Mouse (Mus musculus) cerebellum, adult 2 months (tissue): ENCODE data around the gene Stim2. TPM values are rescaled to one million over a fixed set of nuclear protein-coding genes. Genes with fewer than 3 reads are reported as not detected.

Experiments used
- DNase-seq, 2 experiments: peaks; one replicate each; pipeline ENCODE4 v3.0.0; 2021
- H3K27ac ChIP-seq: fragments of 200-500 bp; 2 replicates; pipeline ENCODE4 v1.5.1; 2012; ENCODE audit warnings: low read length, control low read depth, inconsistent platforms; ENCODE audit not compliant: insufficient read depth
- H3K27me3 ChIP-seq: fragments of 200-500 bp; 2 replicates; pipeline ENCODE4 v1.6.1; 2012; ENCODE audit warnings: inconsistent platforms, mild to moderate bottlenecking, low read length, moderate library complexity; ENCODE audit not compliant: control insufficient read depth, insufficient read depth
- H3K4me1 ChIP-seq: fragments of 200-500 bp; 2 replicates; pipeline ENCODE4 v1.6.1; 2011; ENCODE audit warnings: low read length; ENCODE audit not compliant: control insufficient read depth, insufficient read depth
- H3K4me3 ChIP-seq: fragments of 200-500 bp; replicated peaks from 2 replicates; pipeline ENCODE3; 2011; ENCODE audit warnings: mild to moderate bottlenecking, low read depth, low read length, control low read depth; ENCODE audit not compliant: insufficient read depth
- CTCF ChIP-seq: fragments of 200-500 bp; IDR thresholded peaks from 2 replicates; pipeline ENCODE4 v1.5.1; 2011; ENCODE audit warnings: low read depth, mild to moderate bottlenecking, control low read depth, low read length, moderate library complexity, borderline replicate concordance; ENCODE audit not compliant: insufficient read depth
- POLR2A ChIP-seq: fragments of 200-500 bp; IDR thresholded peaks from 2 replicates; pipeline ENCODE4 v1.6.1; 2011; ENCODE audit warnings: low read length, control low read depth, borderline replicate concordance; ENCODE audit not compliant: insufficient read depth
- WGBS: fragments of 180-500 bp; shearing (Covaris S2); methylation state at CpG from one replicate; pipeline ENCODE4 v1.1.7; 2018; 5-methylcytosine and 5-hydroxymethylcytosine counted together
- polyA plus RNA-seq: library from polyadenylated mRNA; depleted of rRNA; stranded (reverse); fragments of >200 nt; gene quantifications from 2 replicates; pipeline ENCODE4 v1.2.3, GENCODE M21; 2012; rRNA removed

The Stim2 gene
- polyA plus RNA-seq, 1 experiment = 28.2 TPM

DNA sequence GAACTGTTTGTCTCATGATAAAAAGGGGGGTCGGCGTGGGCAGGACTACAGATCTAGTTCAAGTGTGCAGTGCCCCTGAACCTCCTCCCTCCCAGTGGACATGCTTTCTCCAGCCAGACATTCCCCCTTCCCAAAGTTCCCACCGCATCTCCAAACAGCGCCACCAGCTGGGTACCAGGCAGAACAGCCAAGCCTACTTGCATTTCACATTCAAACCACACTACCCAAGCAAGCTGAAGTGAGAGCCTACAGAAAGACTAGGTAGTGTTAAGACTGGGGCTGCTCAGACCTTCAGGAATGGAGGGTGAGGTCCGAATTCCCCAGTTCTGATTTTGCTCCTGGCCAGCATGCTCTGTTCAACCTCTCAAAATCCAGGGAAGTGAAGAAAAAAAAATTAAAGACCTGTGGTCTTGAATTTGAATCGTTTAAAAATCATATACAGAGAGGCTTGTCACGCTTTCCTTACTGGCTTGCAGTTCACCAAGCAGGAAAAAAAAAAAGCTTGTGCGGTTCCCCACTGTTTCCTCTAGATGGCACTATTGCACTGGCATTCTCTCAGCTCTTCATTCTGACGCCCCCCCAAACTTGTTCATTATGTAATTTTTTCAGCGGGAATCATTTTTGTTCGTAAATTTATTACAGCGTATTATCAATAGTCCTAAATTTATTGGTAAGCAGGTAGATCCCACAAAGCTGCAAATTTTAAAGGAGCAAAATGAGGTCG lies 156.4 kb downstream of the Stim2 start:
- 17% methylated on average over 13 of the region's 13 CpGs for WGBS
- no peaks in the 10 kb centered on the region; the same call in 1 of the 2 replicates for H3K4me1 ChIP-seq
- TF ChIP-seq POLR2A = no peak
- TF ChIP-seq CTCF = peak; percentile 55; the same call in 1 of the 2 replicates
- no peak overlapping the region for H3K27ac ChIP-seq
- H3K27me3 ChIP-seq = no peaks in the 10 kb centered on the region
- DNase-seq = peak; percentile 27 to 39
- H3K4me3 ChIP-seq = peak overlapping the region; percentile 43

DNA sequence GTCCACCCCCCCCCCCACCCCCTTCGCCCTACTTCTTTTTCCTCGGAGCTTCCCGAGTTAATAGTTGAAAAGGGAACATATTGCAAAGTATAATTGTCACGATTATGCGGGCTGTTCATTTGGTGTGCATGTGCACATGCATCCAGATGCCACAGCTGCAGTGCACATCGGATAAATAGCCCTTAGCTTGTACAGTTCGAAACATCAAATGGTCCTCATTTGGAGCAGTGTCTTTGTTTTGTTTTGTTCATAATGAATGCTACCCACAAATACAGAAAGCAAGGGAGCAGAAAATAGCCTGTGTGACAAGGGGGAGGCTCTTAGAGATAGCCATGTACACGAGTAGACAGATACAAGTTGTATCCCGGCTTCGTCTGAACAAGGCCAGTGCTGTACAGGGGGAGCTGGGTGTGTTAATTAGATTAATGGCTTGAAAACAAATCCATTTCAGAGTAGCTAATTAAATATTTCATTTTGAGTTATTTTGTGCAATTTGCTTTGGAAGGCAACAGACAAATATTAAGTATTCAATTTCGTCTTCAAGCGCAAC lies 157.0 kb downstream of the Stim2 start:
- H3K27ac ChIP-seq = no peak overlapping the region
- H3K27me3 ChIP-seq = no peaks in the 10 kb centered on the region
- peak overlapping the region; percentile 43 for H3K4me3 ChIP-seq
- H3K4me1 ChIP-seq = no peaks in the 10 kb centered on the region; the same call in 1 of the 2 replicates
- no peak for DNase-seq
- TF ChIP-seq POLR2A (no peak), CTCF (no peak)
- WGBS = 42% methylated on average over 12 of the region's 12 CpGs

DNA sequence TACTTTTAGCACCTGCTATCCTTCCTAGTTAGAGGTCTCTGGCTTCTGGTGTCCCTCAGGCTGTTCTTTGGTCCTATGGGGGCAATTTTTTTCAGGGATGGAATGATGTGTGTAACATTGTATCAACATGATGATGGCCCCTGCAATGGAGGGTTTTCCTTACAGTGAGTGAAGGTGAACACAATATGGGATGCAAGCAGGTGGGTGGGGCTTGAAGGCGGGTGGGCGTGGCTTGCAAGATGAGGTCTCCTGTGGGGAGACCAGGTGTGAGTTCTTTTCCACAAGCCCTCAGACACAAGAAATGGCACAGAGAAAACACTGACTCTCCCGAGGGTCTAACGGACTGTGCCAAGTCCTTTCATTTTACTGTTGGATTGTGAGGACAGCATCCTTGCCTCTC lies 157.6 kb downstream of the Stim2 start:
- no peaks in the 10 kb centered on the region; the same call in 1 of the 2 replicates for H3K4me1 ChIP-seq
- H3K4me3 ChIP-seq = no peak overlapping the region
- H3K27me3 ChIP-seq = no peaks in the 10 kb centered on the region
- no peak overlapping the region for H3K27ac ChIP-seq
- 78% methylated on average over 4 of the region's 4 CpGs for WGBS
- DNase-seq = no peak
- TF ChIP-seq POLR2A = no peak
- TF ChIP-seq CTCF = no peak

DNA sequence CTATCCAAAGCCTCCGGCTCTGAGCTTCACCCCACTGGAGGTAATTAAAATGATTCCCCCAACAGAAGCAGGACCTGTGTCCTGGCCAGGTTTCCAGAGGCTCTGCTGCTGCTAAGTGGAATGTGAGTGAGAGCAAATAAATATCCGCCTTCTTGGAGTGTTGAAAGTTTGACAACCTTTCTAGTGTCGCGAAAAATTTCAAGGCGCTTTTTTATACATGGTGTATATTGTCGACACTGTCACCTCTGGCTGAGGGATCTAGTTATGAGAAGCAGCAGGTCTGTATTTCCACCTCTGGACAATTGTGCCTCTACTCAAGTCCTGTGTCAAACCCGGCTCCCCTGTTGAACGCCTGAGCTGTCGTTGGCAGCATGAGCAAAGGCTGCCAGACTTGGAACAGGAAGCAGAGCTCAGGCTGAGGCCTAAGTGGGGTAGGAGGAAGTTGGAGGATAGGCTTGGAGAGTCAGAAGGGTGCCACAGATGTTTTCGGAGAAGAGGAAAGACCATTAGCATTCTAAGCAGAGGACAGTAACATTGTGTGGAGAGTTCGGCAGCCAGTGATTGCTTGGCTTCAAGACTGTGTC lies 158.7 kb downstream of the Stim2 start:
- WGBS = 74% methylated on average over 11 of the region's 11 CpGs
- Histone ChIP-seq H3K4me1 (no peaks in the 10 kb centered on the region; the same call in 1 of the 2 replicates), H3K27me3 (no peaks in the 10 kb centered on the region), H3K27ac (no peak overlapping the region), H3K4me3 (no peak overlapping the region)
- TF ChIP-seq CTCF = no peak
- no peak for TF ChIP-seq POLR2A
- DNase-seq = no peak

DNA sequence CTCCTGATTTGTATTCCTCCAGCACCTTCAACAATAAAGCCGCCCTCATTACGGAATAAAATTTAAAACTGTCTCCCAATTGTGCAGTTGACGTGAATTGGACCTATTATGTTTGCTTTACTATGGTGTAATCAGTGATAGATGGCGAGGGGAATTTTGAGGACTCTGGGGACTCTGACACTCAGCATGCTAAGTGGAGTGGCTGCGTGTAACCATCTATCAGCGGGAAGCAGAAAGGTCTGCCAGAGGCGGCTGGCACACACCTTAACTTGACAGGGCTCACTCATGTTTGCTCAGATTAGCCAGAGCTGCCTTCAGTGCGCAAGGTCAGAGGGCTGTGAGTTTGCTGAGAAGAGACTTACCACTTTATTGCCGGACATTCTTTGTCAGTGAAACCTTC lies 159.9 kb downstream of the Stim2 start:
- TF ChIP-seq CTCF = no peak
- H3K4me1 ChIP-seq = no peaks in the 10 kb centered on the region; the same call in 1 of the 2 replicates
- DNase-seq = no peak
- H3K4me3 ChIP-seq = no peak overlapping the region
- H3K27ac ChIP-seq = no peak overlapping the region
- 63% methylated on average over 9 of the region's 9 CpGs for WGBS
- H3K27me3 ChIP-seq = no peaks in the 10 kb centered on the region

DNA sequence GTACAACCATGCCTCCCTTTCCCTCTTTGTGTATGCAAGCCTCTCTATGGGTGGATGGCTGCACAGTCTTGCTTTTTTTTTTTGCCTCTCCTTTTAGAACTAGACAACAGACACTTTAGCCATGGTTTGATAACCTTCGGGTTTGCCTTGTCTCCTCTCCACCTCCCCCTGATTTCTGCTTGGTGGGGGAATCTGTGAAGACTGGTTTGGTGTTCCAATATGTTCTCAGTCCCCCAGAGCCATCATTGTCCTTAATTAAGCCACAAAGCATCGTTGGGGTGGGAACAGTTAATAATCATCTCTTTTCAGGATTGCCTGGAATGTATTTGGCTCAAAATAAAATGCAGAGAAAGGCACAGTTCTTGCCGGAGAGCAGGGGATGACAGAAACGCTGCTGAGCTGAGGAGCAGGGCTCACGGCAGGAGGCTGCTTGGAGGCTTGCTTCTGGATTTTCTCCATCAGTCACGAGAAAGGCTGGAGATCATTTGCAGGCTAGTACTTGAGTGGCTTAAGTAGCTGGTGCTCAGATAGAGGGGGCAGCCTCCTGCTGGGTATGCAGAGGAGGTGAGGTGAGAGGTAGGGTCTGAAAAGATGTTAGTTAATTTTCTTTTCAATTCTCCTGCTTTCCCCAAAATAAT lies 161.0 kb downstream of the Stim2 start:
- H3K4me1 ChIP-seq = no peaks in the 10 kb centered on the region; the same call in 1 of the 2 replicates
- DNase-seq = no peak
- no peak for TF ChIP-seq POLR2A
- TF ChIP-seq CTCF = no peak
- no peaks in the 10 kb centered on the region for H3K27me3 ChIP-seq
- WGBS = 5% methylated on average over 6 of the region's 6 CpGs
- H3K27ac ChIP-seq = no peak overlapping the region
- no peak overlapping the region for H3K4me3 ChIP-seq

DNA sequence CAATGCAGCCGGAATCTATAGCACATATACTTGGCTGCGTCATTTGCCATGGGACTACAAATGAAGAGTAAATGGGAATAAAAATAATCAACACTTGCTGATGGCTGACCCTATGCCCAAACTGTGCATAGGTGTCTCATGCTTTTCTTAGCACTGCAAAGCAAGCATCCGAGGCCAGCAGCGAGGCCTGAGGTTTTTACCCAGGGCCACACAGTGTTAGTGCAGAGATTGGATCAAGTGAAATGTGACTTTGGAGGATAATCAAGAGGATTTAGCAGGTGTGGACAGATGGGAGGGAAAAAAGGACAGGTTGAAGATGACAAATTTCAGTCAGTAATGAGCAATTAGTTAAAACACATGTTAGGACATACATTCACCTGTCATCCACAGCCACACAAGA lies 162.3 kb downstream of the Stim2 start:
- H3K27me3 ChIP-seq = no peaks in the 10 kb centered on the region
- H3K4me1 ChIP-seq = no peaks in the 10 kb centered on the region; the same call in 1 of the 2 replicates
- no peak overlapping the region for H3K27ac ChIP-seq
- DNase-seq = no peak
- no peak overlapping the region for H3K4me3 ChIP-seq
- WGBS = 97% methylated on average over 4 of the region's 4 CpGs
- no peak for TF ChIP-seq CTCF
- TF ChIP-seq POLR2A = no peak

DNA sequence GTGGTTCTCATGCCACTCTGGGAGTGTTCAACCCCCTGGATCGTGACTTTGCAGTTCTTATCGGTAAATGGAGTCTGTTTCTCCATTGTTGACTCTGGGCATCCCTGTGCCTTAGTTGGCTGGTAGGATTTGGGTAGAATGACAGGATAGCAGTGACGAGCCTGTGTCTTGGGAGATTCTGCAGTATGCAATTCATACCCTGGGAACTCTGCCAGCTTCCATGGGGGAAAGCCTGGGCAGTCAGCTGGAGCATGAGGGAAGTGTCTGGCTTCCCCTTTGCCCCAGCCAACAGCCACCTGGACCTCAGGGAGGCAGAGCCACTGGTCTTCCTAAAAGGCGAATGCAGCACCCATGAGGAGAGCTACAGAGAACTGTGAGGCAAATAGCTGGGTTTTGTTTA lies 165.6 kb downstream of the Stim2 start:
- H3K4me1 ChIP-seq = no peaks in the 10 kb centered on the region
- H3K4me3 ChIP-seq = no peak overlapping the region
- 7% methylated on average over 4 of the region's 4 CpGs for WGBS
- no peak overlapping the region for H3K27ac ChIP-seq
- H3K27me3 ChIP-seq = no peaks in the 10 kb centered on the region
- peak in 1 of 2 experiments; percentile 62 for DNase-seq
- TF ChIP-seq POLR2A (no peak), CTCF (no peak)

Other genes with a start within 250 kb of the Stim2 start
- 44.5 and 45.0 TPM in 2 replicates for gene Tbc1d19, start 188.9 kb upstream of the Stim2 start, polyA plus RNA-seq